Mouse (Mus musculus): ENCODE measurements around the gene Trap1a. TPM values are rescaled to one million over a fixed set of nuclear protein-coding genes. Genes with fewer than 3 reads are reported as not detected.

Trap1a gene
- not detected for polyA plus RNA-seq (2014; fragmentation: Illumina TruSeq; extraction: RNeasy Lipid Tissue Mini Kit (QIAGEN cat#74804))

GRCm38 (mm10) chrX:139333263-139333994 is at the start of gene Trap1a:
Gene Trap1a (plus strand): TSS chrX:139333683.

Other genes starting within 250 kb of the Trap1a start
- not detected for gene Serpina7, start 248.4 kb upstream of the Trap1a start, polyA plus RNA-seq (2014; fragmentation: Illumina TruSeq; extraction: RNeasy Lipid Tissue Mini Kit (QIAGEN cat#74804))
- gene 4930513O06Rik, start 247.4 kb upstream of the Trap1a start, polyA plus RNA-seq (2014; fragmentation: Illumina TruSeq; extraction: RNeasy Lipid Tissue Mini Kit (QIAGEN cat#74804)) = not detected
- gene 4933428M09Rik, start 154.5 kb upstream of the Trap1a start, polyA plus RNA-seq (2014; fragmentation: Illumina TruSeq; extraction: RNeasy Lipid Tissue Mini Kit (QIAGEN cat#74804)) = not detected
- gene Mum1l1, start 123.6 kb upstream of the Trap1a start, polyA plus RNA-seq (2014; fragmentation: Illumina TruSeq; extraction: RNeasy Lipid Tissue Mini Kit (QIAGEN cat#74804)) = 69.2 TPM
- gene D330045A20Rik, start 146.7 kb downstream of the Trap1a start, polyA plus RNA-seq (2014; fragmentation: Illumina TruSeq; extraction: RNeasy Lipid Tissue Mini Kit (QIAGEN cat#74804)) = 2.6 TPM
- 160 TPM for gene Rnf128, start 229.6 kb downstream of the Trap1a start, polyA plus RNA-seq (2014; fragmentation: Illumina TruSeq; extraction: RNeasy Lipid Tissue Mini Kit (QIAGEN cat#74804))

Data from ovary, adult 10 weeks (tissue).